ENCODE assay signal across 17 mouse cellular contexts in genomic region chr16:58234686-58235085, GRCm38 (mm10).
"Had no signal": no experiment of that assay in that cellular context is flagged by ENCODE, and none has a peak within 500 bp of the region (broad histone marks: within the 10 kb centered on the region; RNA-seq: fewer than 3 reads in every experiment).

No protein-coding gene starts in this region.

- H3K27ac ChIP-seq: lung, embryonic 15.5 days; macrophage; midbrain, embryonic 13.5 days; midbrain, embryonic 15.5 days; neural tube, embryonic 12.5 days; stomach, embryonic 15.5 days; stomach, postnatal 0 days had no signal

- H3K36me3 ChIP-seq: lung, embryonic 15.5 days; midbrain, embryonic 13.5 days; midbrain, embryonic 15.5 days; neural tube, embryonic 12.5 days; stomach, embryonic 15.5 days had no signal

- H3K4me2 ChIP-seq: lung, embryonic 15.5 days; midbrain, embryonic 11.5 days; midbrain, embryonic 13.5 days; midbrain, embryonic 15.5 days; neural tube, embryonic 12.5 days; stomach, embryonic 15.5 days had no signal

- H3K9ac ChIP-seq: lung, embryonic 15.5 days; midbrain, embryonic 13.5 days; midbrain, embryonic 15.5 days; neural tube, embryonic 12.5 days; stomach, embryonic 15.5 days had no signal

- DNase-seq: lung, adult 2 months; lung, postnatal 14 days; lung, postnatal 36 days; right cerebral cortex, postnatal 14 days; thymus, adult 2 months; thymus, postnatal 25 days; thymus, postnatal 4 days had no signal

- H3K4me3 ChIP-seq: lung, embryonic 15.5 days; megakaryocyte, embryonic 14.5 days; midbrain, embryonic 13.5 days; midbrain, embryonic 15.5 days; neural tube, embryonic 12.5 days; stomach, embryonic 15.5 days had no signal

- ATAC-seq: lung, postnatal 0 days; midbrain, embryonic 13.5 days; midbrain, embryonic 15.5 days had no signal

- H3K4me1 ChIP-seq: lung, embryonic 15.5 days; megakaryocyte, embryonic 14.5 days; midbrain, embryonic 13.5 days; midbrain, embryonic 15.5 days; neural tube, embryonic 12.5 days; stomach, embryonic 15.5 days had no signal

- H3K27me3 ChIP-seq: lung, embryonic 15.5 days; megakaryocyte, embryonic 14.5 days; midbrain, embryonic 13.5 days; midbrain, embryonic 15.5 days; neural tube, embryonic 12.5 days; stomach, embryonic 15.5 days had no signal

- H3K9me3 ChIP-seq: lung, embryonic 15.5 days; megakaryocyte, embryonic 14.5 days; midbrain, embryonic 13.5 days; midbrain, embryonic 15.5 days; neural tube, embryonic 12.5 days; stomach, embryonic 15.5 days had no signal
